Mouse (Mus musculus): ENCODE data around the gene Chst1. TPM values are rescaled to one million over a fixed set of nuclear protein-coding genes. Genes with fewer than 3 reads are reported as not detected.

The Chst1 gene
- polyA plus RNA-seq, 1 experiment from 2014 or later: 5.8 TPM

DNA sequence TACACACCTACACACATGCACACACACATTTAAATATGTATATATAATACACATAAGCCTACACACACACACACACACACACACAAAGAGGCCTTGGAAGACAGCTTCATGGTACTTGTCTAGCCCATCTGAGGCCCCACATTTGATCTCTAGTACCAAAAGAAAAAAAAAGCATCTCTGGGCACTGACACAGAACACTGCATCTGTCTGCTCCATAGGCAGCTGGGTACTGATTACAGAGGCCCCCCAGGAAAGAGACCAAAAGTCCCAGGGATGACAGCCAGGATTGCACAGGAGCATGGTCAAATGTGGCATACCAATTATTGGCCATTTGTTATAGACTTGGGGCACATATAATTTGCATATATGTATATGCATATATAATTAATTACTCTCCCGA is 50.9 kb downstream of the Chst1 start:
- Histone ChIP-seq H3K9ac (replicated peaks) (no peak overlapping the region), H3K4me2 (no peak overlapping the region), H3K27me3 (no peaks in the 10 kb centered on the region), H3K36me3 (no peaks in the 10 kb centered on the region), H3K4me1 (replicated peaks) (peaks cover 6% of the 10 kb centered on the region), H3K4me3 (replicated peaks) (no peak overlapping the region), H3K9me3 (no peaks in the 10 kb centered on the region), H3K27ac (no peak overlapping the region)
- WGBS: 67% methylated on average over 1 of the region's 1 CpGs
- no peak for ATAC-seq (ENCODE audit: insufficient number of reproducible peaks, insufficient read depth, low FRiP score, low TSS enrichment, low read depth)

GRCm38 (mm10) chr2:92651294-92651816 is 51.8 kb downstream of the Chst1 start:
- no peaks in the 10 kb centered on the region for H3K9me3 ChIP-seq
- 85% methylated on average over 7 of the region's 7 CpGs for WGBS
- no peak overlapping the region for H3K4me3 ChIP-seq (replicated peaks)
- no peak overlapping the region for H3K4me2 ChIP-seq
- H3K27me3 ChIP-seq: no peaks in the 10 kb centered on the region
- no peak for ATAC-seq (ENCODE audit: insufficient number of reproducible peaks, insufficient read depth, low FRiP score, low TSS enrichment, low read depth)
- no peak overlapping the region for H3K9ac ChIP-seq (replicated peaks)
- no peak overlapping the region for H3K27ac ChIP-seq
- H3K4me1 ChIP-seq (replicated peaks): no peaks in the 10 kb centered on the region
- no peaks in the 10 kb centered on the region for H3K36me3 ChIP-seq

GRCm38 (mm10) chr2:92657189-92657588 is 57.7 kb downstream of the Chst1 start:
- H3K4me3 ChIP-seq (replicated peaks): no peak overlapping the region
- H3K4me1 ChIP-seq (replicated peaks): no peaks in the 10 kb centered on the region
- WGBS: 77% methylated on average over 2 of the region's 2 CpGs
- no peak overlapping the region for H3K9ac ChIP-seq (replicated peaks)
- no peaks in the 10 kb centered on the region for H3K27me3 ChIP-seq
- no peaks in the 10 kb centered on the region for H3K36me3 ChIP-seq
- no peak overlapping the region for H3K4me2 ChIP-seq
- no peak for ATAC-seq (ENCODE audit: insufficient number of reproducible peaks, insufficient read depth, low FRiP score, low TSS enrichment, low read depth)
- H3K27ac ChIP-seq: no peak overlapping the region
- H3K9me3 ChIP-seq: 0 out of 2 replicates have a peak, but pooled peaks cover 5% of the 10 kb centered on the region

DNA sequence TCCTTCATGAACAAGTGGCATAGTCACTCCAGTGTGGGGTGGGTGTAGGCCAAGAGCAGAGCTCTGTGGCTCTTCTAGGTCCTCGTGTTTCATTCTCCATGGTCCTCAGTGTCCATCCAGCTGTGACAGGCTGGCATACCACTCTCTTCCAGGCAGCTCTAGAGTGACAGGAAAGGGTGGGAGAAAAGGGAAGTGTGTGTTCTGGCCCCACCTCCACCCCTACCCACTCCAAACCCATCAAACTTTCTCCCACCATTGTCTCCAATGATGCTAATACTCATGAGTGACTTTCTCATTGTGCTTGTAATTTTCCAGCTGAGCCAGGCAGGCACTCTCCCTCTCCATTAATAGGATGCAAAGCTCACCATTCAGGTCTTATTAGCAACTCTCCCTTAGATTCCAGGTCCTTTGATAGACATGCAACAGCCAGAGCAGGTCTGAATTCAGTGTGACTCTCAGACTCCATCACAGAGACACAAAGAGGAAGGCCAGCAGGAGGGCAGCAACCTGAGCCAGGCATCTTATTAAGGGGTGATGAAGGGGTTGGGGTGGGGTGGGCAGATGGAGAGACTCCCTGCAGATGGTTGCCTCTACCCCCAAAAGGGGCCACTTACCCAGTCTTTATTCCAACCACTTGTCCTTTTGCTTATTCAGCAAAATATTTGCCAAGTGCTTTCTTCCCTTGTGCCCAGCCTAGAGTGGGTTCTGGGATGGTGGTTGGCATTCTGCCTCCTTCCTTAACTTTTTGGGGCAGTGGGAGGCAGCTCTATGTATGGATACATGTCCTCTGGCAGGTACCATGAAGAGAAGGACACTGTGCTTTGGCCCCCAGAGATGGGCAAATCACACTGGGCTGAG is 59.0 kb downstream of the Chst1 start:
- no peak overlapping the region for H3K9ac ChIP-seq (replicated peaks)
- H3K36me3 ChIP-seq: no peaks in the 10 kb centered on the region
- H3K27me3 ChIP-seq: no peaks in the 10 kb centered on the region
- no peaks in the 10 kb centered on the region for H3K4me1 ChIP-seq (replicated peaks)
- ATAC-seq (ENCODE audit: insufficient number of reproducible peaks, insufficient read depth, low FRiP score, low TSS enrichment, low read depth): no peak
- 0 out of 2 replicates have a peak, but pooled peaks cover 5% of the 10 kb centered on the region for H3K9me3 ChIP-seq
- no peak overlapping the region for H3K4me3 ChIP-seq (replicated peaks)
- H3K27ac ChIP-seq: no peak overlapping the region
- 82% methylated on average over 1 of the region's 1 CpGs for WGBS
- H3K4me2 ChIP-seq: no peak overlapping the region

DNA sequence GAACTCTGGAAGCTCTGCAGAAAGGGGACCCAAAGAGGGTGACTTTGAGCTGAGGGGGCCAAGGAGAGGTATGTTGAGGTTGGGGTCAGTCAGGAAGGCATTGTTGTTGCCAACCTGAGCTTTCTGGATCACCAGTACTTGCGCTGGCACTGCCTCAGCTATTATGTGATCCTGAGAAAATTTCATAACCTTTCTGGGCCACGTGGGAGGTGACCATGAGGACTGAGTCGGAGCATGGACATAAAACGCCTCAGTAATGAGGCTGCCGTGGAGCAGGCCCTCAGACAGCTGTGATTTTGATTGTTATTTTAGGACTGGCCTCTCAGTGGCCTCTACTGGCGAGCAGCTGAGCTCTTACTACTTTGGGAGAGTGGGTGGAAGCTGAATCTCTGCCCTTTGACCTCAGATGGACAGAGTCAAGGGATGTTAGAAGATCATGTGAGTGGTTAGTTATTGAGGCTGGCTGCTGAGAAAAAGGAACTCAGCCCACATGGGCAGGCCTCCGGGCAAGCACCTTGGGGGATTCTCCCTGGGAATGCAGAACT is 60.1 kb downstream of the Chst1 start:
- no peaks in the 10 kb centered on the region for H3K36me3 ChIP-seq
- no peak for ATAC-seq (ENCODE audit: insufficient number of reproducible peaks, insufficient read depth, low FRiP score, low TSS enrichment, low read depth)
- WGBS: 56% methylated on average over 7 of the region's 7 CpGs
- H3K4me1 ChIP-seq (replicated peaks): no peaks in the 10 kb centered on the region
- H3K27me3 ChIP-seq: no peaks in the 10 kb centered on the region
- no peak overlapping the region for H3K27ac ChIP-seq
- no peak overlapping the region for H3K4me2 ChIP-seq
- H3K4me3 ChIP-seq (replicated peaks): no peak overlapping the region
- H3K9me3 ChIP-seq: 0 out of 2 replicates have a peak, but pooled peaks cover 5% of the 10 kb centered on the region
- H3K9ac ChIP-seq (replicated peaks): no peak overlapping the region

DNA sequence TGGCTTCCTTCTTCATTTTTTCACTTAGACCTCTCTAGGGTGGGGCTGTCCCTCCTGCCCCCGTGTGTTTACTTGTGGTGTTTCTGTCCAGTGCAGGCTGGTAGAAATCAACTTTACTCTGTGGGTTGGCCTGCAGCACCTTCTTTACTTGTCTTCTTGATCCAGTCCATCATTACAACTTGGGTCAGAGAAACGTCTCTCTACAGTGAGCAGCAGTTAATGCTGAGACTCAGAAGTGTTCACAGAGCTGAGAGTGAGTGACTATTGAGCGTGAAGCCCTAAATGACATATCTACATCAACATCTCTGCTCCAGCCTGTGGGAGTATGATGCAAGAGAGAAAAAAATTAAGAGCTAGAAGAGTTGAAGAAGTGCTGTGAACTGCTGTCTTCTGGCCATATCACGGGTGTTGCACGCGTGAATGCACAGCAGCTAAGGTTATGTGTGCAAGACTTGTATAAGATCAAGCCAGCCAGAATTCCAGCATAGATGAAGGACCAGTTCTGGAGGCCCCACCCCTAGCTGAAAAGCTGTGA is 63.1 kb downstream of the Chst1 start:
- no peaks in the 10 kb centered on the region for H3K4me1 ChIP-seq (replicated peaks)
- no peaks in the 10 kb centered on the region for H3K27me3 ChIP-seq
- 88% methylated on average over 6 of the region's 6 CpGs for WGBS
- H3K9me3 ChIP-seq: 0 out of 2 replicates have a peak, but pooled peaks cover 5% of the 10 kb centered on the region
- no peaks in the 10 kb centered on the region for H3K36me3 ChIP-seq
- H3K4me2 ChIP-seq: no peak overlapping the region
- H3K27ac ChIP-seq: no peak overlapping the region
- H3K9ac ChIP-seq (replicated peaks): no peak overlapping the region
- ATAC-seq (ENCODE audit: insufficient number of reproducible peaks, insufficient read depth, low FRiP score, low TSS enrichment, low read depth): no peak
- no peak overlapping the region for H3K4me3 ChIP-seq (replicated peaks)

Small RNA genes lying within 50 kb of the gene (microRNA-seq; reads per million reads assigned to microRNA genes)
- gene Mir7221 (not detected), gene Mir7222 (not detected)

Other genes with a start within 250 kb of the Chst1 start
- 17.1 and 17.6 TPM in 2 replicates for gene Pex16, start 225.0 kb upstream of the Chst1 start, polyA plus RNA-seq (2016; fragmentation: Nextera tagmentation; extraction: Ambion mirVana)
- gene Large2, start 224.8 kb upstream of the Chst1 start, polyA plus RNA-seq (2016; fragmentation: Nextera tagmentation; extraction: Ambion mirVana): 10.7 and 13.9 TPM in 2 replicates
- 3.0 and 3.3 TPM in 2 replicates for gene 1700029I15Rik, start 217.2 kb upstream of the Chst1 start, polyA plus RNA-seq (2016; fragmentation: Nextera tagmentation; extraction: Ambion mirVana)
- gene Mapk8ip1, start 198.4 kb upstream of the Chst1 start, polyA plus RNA-seq (2016; fragmentation: Nextera tagmentation; extraction: Ambion mirVana): 29.4 and 34.8 TPM in 2 replicates
- gene Cry2, start 165.7 kb upstream of the Chst1 start, polyA plus RNA-seq (2016; fragmentation: Nextera tagmentation; extraction: Ambion mirVana): 27.1 TPM in 2 replicates
- gene Slc35c1, start 139.2 kb upstream of the Chst1 start, polyA plus RNA-seq (2016; fragmentation: Nextera tagmentation; extraction: Ambion mirVana): 7.2 and 9.1 TPM in 2 replicates

Data from limb, embryonic 12.5 days (tissue).